Mouse (Mus musculus) testis, adult 2 months (tissue): ENCODE measurements at regions not wholly inside any gene's neighbourhood (a gene's known extent, or its start where the extent isn't known, plus 50 kb on each side); places are given as distances from the start of the nearest gene placed in this dataset.

Experiments used
- CTCF ChIP-seq: fragments of 200-500 bp; IDR thresholded peaks from 2 replicates; pipeline ENCODE4 v1.5.1; 2012; ENCODE audit warnings: low read depth, mild to moderate bottlenecking, inconsistent platforms, low read length, moderate library complexity; ENCODE audit not compliant: control insufficient read depth, insufficient read depth, insufficient replicate concordance
- POLR2A ChIP-seq: fragments of 200-500 bp; IDR thresholded peaks from 2 replicates; pipeline ENCODE4 v1.6.1; 2012; ENCODE audit warnings: low read depth, mild to moderate bottlenecking, inconsistent platforms, low read length, moderate library complexity; ENCODE audit not compliant: control insufficient read depth

DNA sequence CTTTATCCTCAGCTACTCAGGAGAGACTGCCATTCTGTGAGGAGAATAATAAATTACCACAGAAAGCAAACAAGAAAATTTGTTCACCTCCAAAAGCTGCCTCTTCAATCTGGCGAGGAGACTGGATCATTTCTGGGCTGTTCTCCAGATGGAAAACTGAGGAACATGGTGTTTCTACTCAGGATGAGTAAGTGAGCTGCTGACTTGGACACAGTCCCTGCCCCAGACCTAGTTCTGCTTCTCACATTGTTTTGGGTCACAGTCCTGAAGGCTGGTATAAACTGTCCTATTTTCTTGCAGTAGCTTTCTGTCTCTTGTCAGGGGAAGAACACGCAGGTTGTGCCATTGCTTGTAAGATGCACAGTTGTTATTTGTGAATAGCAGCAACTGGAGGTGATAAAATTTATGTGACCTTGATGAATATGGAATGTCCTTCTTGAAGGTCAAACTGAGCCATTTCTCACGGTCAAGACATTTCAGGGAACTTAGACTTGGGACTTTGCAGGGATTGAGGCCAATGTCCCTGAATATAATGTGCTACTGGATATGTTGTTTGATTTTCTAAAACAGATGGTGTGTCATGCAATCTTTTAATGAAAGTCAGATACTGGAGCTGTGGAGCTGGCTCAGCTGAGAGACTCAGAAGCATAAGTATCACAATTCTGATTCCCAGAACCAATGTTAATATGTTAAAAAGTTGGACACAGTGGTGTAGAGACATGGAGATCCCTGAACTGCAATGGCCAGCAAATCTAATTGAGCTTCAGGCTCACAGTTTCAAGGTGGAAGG lies 102.2 kb downstream of the Edn1 start:
- TF ChIP-seq POLR2A (no peak), CTCF (no peak)
